Mouse (Mus musculus) midbrain, embryonic 13.5 days (tissue): ENCODE measurements around the gene Poc1b. TPM values are rescaled to one million over a fixed set of nuclear protein-coding genes. Genes with fewer than 3 reads are reported as not detected.

Source experiments
- ATAC-seq: fragments of 200-750 bp; cut with Nextera tagmentation; 2 replicates; pipeline ENCODE4 v1.8.0; 2017; ENCODE audit warnings: mild to moderate bottlenecking, moderate TSS enrichment, moderate library complexity
- H3K27ac ChIP-seq: fragments of 300-500 bp; sonication (generic); 2 replicates; pipeline ENCODE4 v1.5.1; 2015; ENCODE audit warnings: inconsistent platforms, mild to moderate bottlenecking, moderate library complexity
- H3K27me3 ChIP-seq: fragments of 300-500 bp; sonication (generic); 2 replicates; pipeline ENCODE4 v1.6.1; 2015; ENCODE audit warnings: mild to moderate bottlenecking, inconsistent platforms
- H3K36me3 ChIP-seq: fragments of 300-500 bp; sonication (generic); 2 replicates; pipeline ENCODE4 v1.6.1; 2015; ENCODE audit warnings: mild to moderate bottlenecking, inconsistent platforms
- H3K4me1 ChIP-seq: fragments of 300-500 bp; sonication (generic); replicated peaks from 2 replicates; pipeline ENCODE4 v1.6.1; 2015; ENCODE audit warnings: inconsistent platforms
- H3K4me2 ChIP-seq: fragments of 300-500 bp; sonication (generic); replicated peaks from 2 replicates; pipeline ENCODE4 v1.6.1; 2015; ENCODE audit warnings: moderate library complexity, mild to moderate bottlenecking, inconsistent platforms
- H3K4me3 ChIP-seq: fragments of 300-500 bp; sonication (generic); replicated peaks from 2 replicates; pipeline ENCODE4 v1.5.1; 2015; ENCODE audit warnings: mild to moderate bottlenecking, inconsistent platforms
- H3K9ac ChIP-seq: fragments of 300-500 bp; sonication (generic); replicated peaks from 2 replicates; pipeline ENCODE4 v1.6.1; 2015; ENCODE audit warnings: mild to moderate bottlenecking, inconsistent platforms
- H3K9me3 ChIP-seq: fragments of 300-500 bp; sonication (generic); 2 replicates; pipeline ENCODE4 v1.6.1; 2016; ENCODE audit warnings: mild to moderate bottlenecking, inconsistent platforms
- WGBS: fragments of 180-500 bp; shearing (Covaris S2); methylation state at CpG from one replicate; pipeline ENCODE4 v1.1.7; 2015; 5-methylcytosine and 5-hydroxymethylcytosine counted together
- polyA plus RNA-seq: library from polyadenylated mRNA; unstranded; fragments of >200 nt; fragmentation: Nextera tagmentation; extraction: Ambion mirVana; gene quantifications from 2 replicates; pipeline ENCODE4 v1.2.1, GENCODE M21; 2015

The Poc1b gene
- polyA plus RNA-seq = 12.8 and 13.7 TPM in 2 replicates

- Histone ChIP-seq H3K27ac (peak within 1 kb of the TSS; percentile 91), H3K4me3 (peak within 1 kb of the TSS; percentile 76), H3K9ac (peak within 1 kb of the TSS; percentile 84), H3K9me3 (no peaks in the 10 kb centered on the region), H3K27me3 (no peaks in the 10 kb centered on the region), H3K4me2 (peak within 1 kb of the TSS; percentile 76), H3K4me1 (peaks cover 42% of the 10 kb centered on the region), H3K36me3 (peaks cover 21% of the 10 kb centered on the region)
- peak; percentile 97 for ATAC-seq
- under 1% methylated on average over 93 of the region's 106 CpGs for WGBS
Observed at GRCm38 (mm10) chr10:99106703-99107631, at the start of gene Poc1b. Gene Poc1b (plus strand): TSS chr10:99107036.

GRCm38 (mm10) chr10:99060588-99060987, 46.2 kb upstream of the Poc1b start:
- no peak overlapping the region for H3K27ac ChIP-seq
- ATAC-seq = no peak
- H3K4me1 ChIP-seq = no peaks in the 10 kb centered on the region
- H3K4me2 ChIP-seq = no peak overlapping the region
- H3K9ac ChIP-seq = no peak overlapping the region
- H3K9me3 ChIP-seq = no peaks in the 10 kb centered on the region
- H3K36me3 ChIP-seq = no peaks in the 10 kb centered on the region
- 91% methylated on average over 7 of the region's 7 CpGs for WGBS
- no peaks in the 10 kb centered on the region for H3K27me3 ChIP-seq
- H3K4me3 ChIP-seq = no peak overlapping the region

- Histone ChIP-seq H3K27ac (no peak overlapping the region), H3K9ac (no peak overlapping the region), H3K9me3 (no peaks in the 10 kb centered on the region), H3K27me3 (no peaks in the 10 kb centered on the region), H3K4me1 (no peaks in the 10 kb centered on the region), H3K36me3 (no peaks in the 10 kb centered on the region), H3K4me3 (no peak overlapping the region), H3K4me2 (no peak overlapping the region)
- WGBS = 94% methylated on average over 10 of the region's 10 CpGs
- ATAC-seq = no peak
Observed at GRCm38 (mm10) chr10:99061418-99061817, 45.4 kb upstream of the Poc1b start.

- no peaks in the 10 kb centered on the region for H3K9me3 ChIP-seq
- H3K36me3 ChIP-seq = no peaks in the 10 kb centered on the region
- 87% methylated on average over 5 of the region's 5 CpGs for WGBS
- H3K9ac ChIP-seq = no peak overlapping the region
- no peak for ATAC-seq
- H3K4me2 ChIP-seq = no peak overlapping the region
- no peak overlapping the region for H3K27ac ChIP-seq
- no peaks in the 10 kb centered on the region for H3K27me3 ChIP-seq
- no peaks in the 10 kb centered on the region for H3K4me1 ChIP-seq
- no peak overlapping the region for H3K4me3 ChIP-seq
Observed at GRCm38 (mm10) chr10:99062546-99062945, 44.3 kb upstream of the Poc1b start.

GRCm38 (mm10) chr10:99076113-99076895, 30.5 kb upstream of the Poc1b start:
- Histone ChIP-seq H3K9ac (no peak overlapping the region), H3K36me3 (no peaks in the 10 kb centered on the region), H3K27ac (no peak overlapping the region), H3K27me3 (no peaks in the 10 kb centered on the region), H3K4me2 (no peak overlapping the region), H3K4me3 (no peak overlapping the region), H3K4me1 (no peaks in the 10 kb centered on the region), H3K9me3 (no peaks in the 10 kb centered on the region)
- ATAC-seq = no peak
- WGBS = 80% methylated on average over 18 of the region's 18 CpGs

- ATAC-seq = no peak
- H3K27me3 ChIP-seq = no peaks in the 10 kb centered on the region
- no peaks in the 10 kb centered on the region for H3K36me3 ChIP-seq
- H3K4me2 ChIP-seq = no peak overlapping the region
- H3K9ac ChIP-seq = no peak overlapping the region
- no peaks in the 10 kb centered on the region for H3K4me1 ChIP-seq
- no peak overlapping the region for H3K4me3 ChIP-seq
- H3K27ac ChIP-seq = no peak overlapping the region
- H3K9me3 ChIP-seq = no peaks in the 10 kb centered on the region
- WGBS = 75% methylated on average over 2 of the region's 2 CpGs
Observed at GRCm38 (mm10) chr10:99078621-99079020, 28.2 kb upstream of the Poc1b start.

GRCm38 (mm10) chr10:99081569-99081990, 25.3 kb upstream of the Poc1b start:
- Histone ChIP-seq H3K36me3 (no peaks in the 10 kb centered on the region), H3K4me1 (no peaks in the 10 kb centered on the region), H3K4me3 (no peak overlapping the region), H3K9ac (no peak overlapping the region), H3K9me3 (no peaks in the 10 kb centered on the region), H3K27ac (no peak overlapping the region), H3K4me2 (no peak overlapping the region), H3K27me3 (no peaks in the 10 kb centered on the region)
- ATAC-seq = no peak
- 93% methylated on average over 10 of the region's 10 CpGs for WGBS

GRCm38 (mm10) chr10:99083431-99084003, 23.3 kb upstream of the Poc1b start:
- Histone ChIP-seq H3K27ac (no peak overlapping the region), H3K9ac (no peak overlapping the region), H3K9me3 (no peaks in the 10 kb centered on the region), H3K27me3 (no peaks in the 10 kb centered on the region), H3K4me2 (no peak overlapping the region), H3K4me3 (no peak overlapping the region), H3K4me1 (no peaks in the 10 kb centered on the region), H3K36me3 (no peaks in the 10 kb centered on the region)
- no peak for ATAC-seq
- 86% methylated on average over 14 of the region's 14 CpGs for WGBS

- no peaks in the 10 kb centered on the region for H3K9me3 ChIP-seq
- no peak overlapping the region for H3K4me3 ChIP-seq
- H3K27me3 ChIP-seq = no peaks in the 10 kb centered on the region
- peak; percentile 91 for ATAC-seq
- no peak overlapping the region for H3K9ac ChIP-seq
- no peaks in the 10 kb centered on the region for H3K4me1 ChIP-seq
- no peaks in the 10 kb centered on the region for H3K36me3 ChIP-seq
- WGBS = 48% methylated on average over 23 of the region's 23 CpGs
- peak overlapping the region; percentile 15; the same call in 1 of the 2 replicates for H3K4me2 ChIP-seq
- H3K27ac ChIP-seq = no peak overlapping the region
Observed at GRCm38 (mm10) chr10:99084397-99085239, 22.2 kb upstream of the Poc1b start.

- no peaks in the 10 kb centered on the region for H3K36me3 ChIP-seq
- H3K27ac ChIP-seq = no peak overlapping the region
- no peaks in the 10 kb centered on the region for H3K9me3 ChIP-seq
- H3K4me2 ChIP-seq = peak overlapping the region; percentile 15; the same call in 1 of the 2 replicates
- peak; percentile 60 for ATAC-seq
- 59% methylated on average over 6 of the region's 6 CpGs for WGBS
- no peaks in the 10 kb centered on the region for H3K27me3 ChIP-seq
- no peak overlapping the region for H3K4me3 ChIP-seq
- H3K4me1 ChIP-seq = no peaks in the 10 kb centered on the region
- H3K9ac ChIP-seq = no peak overlapping the region
Observed at GRCm38 (mm10) chr10:99085240-99085587, 21.6 kb upstream of the Poc1b start.

- Histone ChIP-seq H3K9ac (no peak overlapping the region), H3K4me3 (no peak overlapping the region), H3K9me3 (no peaks in the 10 kb centered on the region), H3K27me3 (no peaks in the 10 kb centered on the region), H3K27ac (no peak overlapping the region), H3K4me1 (no peaks in the 10 kb centered on the region), H3K36me3 (no peaks in the 10 kb centered on the region), H3K4me2 (no peak overlapping the region)
- WGBS = 77% methylated on average over 6 of the region's 6 CpGs
- no peak for ATAC-seq
Observed at GRCm38 (mm10) chr10:99086029-99086428, 20.8 kb upstream of the Poc1b start.
